Mouse (Mus musculus): Measurements from ENCODE around the gene Mical3. TPM values are rescaled to one million over a fixed set of nuclear protein-coding genes. Genes with fewer than 3 reads are reported as not detected.

Gene Mical3
- polyA plus RNA-seq, 2 experiments = 13.3 to 17.3 TPM

- Histone ChIP-seq H3K4me3 (replicated peaks; ENCODE audit: low read length) (no peak overlapping the region), H3K9ac (ENCODE audit: low read depth, low read length, severe bottlenecking) (no peak overlapping the region), H3K27me3 (ENCODE audit: control insufficient read depth, insufficient read depth, low read length) (no peaks in the 10 kb centered on the region), H3K9me3 (ENCODE audit: control insufficient read depth, low read length) (no peaks in the 10 kb centered on the region), H3K27ac (replicated peaks; ENCODE audit: low read depth, low read length) (no peak overlapping the region), H3K4me1 (ENCODE audit: control insufficient read depth, insufficient read depth, low read length) (peaks cover 2% of the 10 kb centered on the region; the same call in 1 of the 2 replicates), H3K36me3 (ENCODE audit: control insufficient read depth, insufficient read depth, low read length) (no peaks in the 10 kb centered on the region), H3K4me2 (replicated peaks; ENCODE audit: low read depth, low read length, severe bottlenecking) (no peak overlapping the region)
- TF ChIP-seq POLR2A (IDR thresholded peaks at IDR 0.05; ENCODE audit: borderline replicate concordance, extremely low read depth, insufficient read depth, insufficient read length) = no peak
- 51% methylated on average over 10 of the region's 10 CpGs for WGBS
- DNase-seq (ENCODE audit: low spot score) = no peak
- ATAC-seq (ENCODE audit: low FRiP score, low read depth) = no peak
These were observed 35.3 kb upstream of the Mical3 start for GRCm38 (mm10) chr6:121166098-121166552.

GRCm38 (mm10) chr6:121162616-121163015 lies 31.8 kb upstream of the Mical3 start:
- no peak overlapping the region for H3K27ac ChIP-seq (replicated peaks; ENCODE audit: low read depth, low read length)
- WGBS = 86% methylated on average over 12 of the region's 12 CpGs
- no peaks in the 10 kb centered on the region for H3K9me3 ChIP-seq (ENCODE audit: control insufficient read depth, low read length)
- H3K27me3 ChIP-seq (ENCODE audit: control insufficient read depth, insufficient read depth, low read length) = no peaks in the 10 kb centered on the region
- no peak overlapping the region for H3K9ac ChIP-seq (ENCODE audit: low read depth, low read length, severe bottlenecking)
- peaks cover 9% of the 10 kb centered on the region for H3K4me1 ChIP-seq (ENCODE audit: control insufficient read depth, insufficient read depth, low read length)
- ATAC-seq (ENCODE audit: low FRiP score, low read depth) (no peak), DNase-seq (ENCODE audit: low spot score) (no peak)
- TF ChIP-seq POLR2A (IDR thresholded peaks at IDR 0.05; ENCODE audit: borderline replicate concordance, extremely low read depth, insufficient read depth, insufficient read length) = no peak
- no peak overlapping the region for H3K4me3 ChIP-seq (replicated peaks; ENCODE audit: low read length)
- H3K4me2 ChIP-seq (replicated peaks; ENCODE audit: low read depth, low read length, severe bottlenecking) = no peak overlapping the region
- H3K36me3 ChIP-seq (ENCODE audit: control insufficient read depth, insufficient read depth, low read length) = no peaks in the 10 kb centered on the region

DNA sequence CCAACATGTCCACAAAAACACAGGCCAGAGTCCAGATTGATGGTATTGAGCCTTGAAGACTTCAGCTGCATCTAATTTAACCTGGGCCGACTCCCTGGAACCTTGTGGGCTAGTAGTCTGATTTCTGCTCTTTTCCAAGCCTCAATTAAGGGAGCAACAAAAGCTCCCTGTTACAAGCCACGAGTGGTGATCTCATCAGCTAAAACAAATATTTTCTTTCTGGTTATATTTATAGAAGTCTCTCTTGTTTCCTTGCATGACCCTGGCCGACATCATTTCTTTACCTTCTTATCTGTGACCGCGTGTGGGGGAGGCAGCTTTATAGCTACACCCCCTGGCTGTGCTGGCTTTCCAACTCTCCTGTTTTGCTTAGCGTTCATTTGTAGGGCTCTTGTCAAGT lies 29.3 kb upstream of the Mical3 start:
- WGBS = 50% methylated on average over 6 of the region's 6 CpGs
- ATAC-seq (ENCODE audit: low FRiP score, low read depth) = no peak; the same call in 1 of the 2 replicates
- H3K27ac ChIP-seq (replicated peaks; ENCODE audit: low read depth, low read length) = no peak overlapping the region

GRCm38 (mm10) chr6:121159616-121160015 lies 28.8 kb upstream of the Mical3 start:
- no peak for ATAC-seq (ENCODE audit: low FRiP score, low read depth)
- Histone ChIP-seq H3K27me3 (ENCODE audit: control insufficient read depth, insufficient read depth, low read length) (no peaks in the 10 kb centered on the region), H3K4me1 (ENCODE audit: control insufficient read depth, insufficient read depth, low read length) (peaks cover 18% of the 10 kb centered on the region), H3K4me2 (replicated peaks; ENCODE audit: low read depth, low read length, severe bottlenecking) (no peak overlapping the region), H3K9me3 (ENCODE audit: control insufficient read depth, low read length) (no peaks in the 10 kb centered on the region), H3K9ac (ENCODE audit: low read depth, low read length, severe bottlenecking) (no peak overlapping the region), H3K36me3 (ENCODE audit: control insufficient read depth, insufficient read depth, low read length) (no peaks in the 10 kb centered on the region), H3K27ac (replicated peaks; ENCODE audit: low read depth, low read length) (no peak overlapping the region), H3K4me3 (replicated peaks; ENCODE audit: low read length) (no peak overlapping the region)
- no peak for TF ChIP-seq POLR2A (IDR thresholded peaks at IDR 0.05; ENCODE audit: borderline replicate concordance, extremely low read depth, insufficient read depth, insufficient read length)
- DNase-seq (ENCODE audit: low spot score) = no peak
- 84% methylated on average over 5 of the region's 5 CpGs for WGBS

More for the DNA sequence above, 29.3 kb upstream of the Mical3 start:
- Histone ChIP-seq H3K9me3 (ENCODE audit: control insufficient read depth, low read length) (no peaks in the 10 kb centered on the region), H3K4me1 (ENCODE audit: control insufficient read depth, insufficient read depth, low read length) (peaks cover 14% of the 10 kb centered on the region), H3K27me3 (ENCODE audit: control insufficient read depth, insufficient read depth, low read length) (no peaks in the 10 kb centered on the region), H3K4me2 (replicated peaks; ENCODE audit: low read depth, low read length, severe bottlenecking) (no peak overlapping the region), H3K4me3 (replicated peaks; ENCODE audit: low read length) (no peak overlapping the region), H3K36me3 (ENCODE audit: control insufficient read depth, insufficient read depth, low read length) (no peaks in the 10 kb centered on the region), H3K9ac (ENCODE audit: low read depth, low read length, severe bottlenecking) (no peak overlapping the region)
- no peak for TF ChIP-seq POLR2A (IDR thresholded peaks at IDR 0.05; ENCODE audit: borderline replicate concordance, extremely low read depth, insufficient read depth, insufficient read length)
- DNase-seq (ENCODE audit: low spot score) = no peak

- no peak overlapping the region for H3K4me3 ChIP-seq (replicated peaks; ENCODE audit: low read length)
- WGBS = 60% methylated on average over 2 of the region's 2 CpGs
- H3K9ac ChIP-seq (ENCODE audit: low read depth, low read length, severe bottlenecking) = no peak overlapping the region
- no peaks in the 10 kb centered on the region for H3K27me3 ChIP-seq (ENCODE audit: control insufficient read depth, insufficient read depth, low read length)
- ATAC-seq (ENCODE audit: low FRiP score, low read depth) (no peak), DNase-seq (ENCODE audit: low spot score) (no peak)
- no peak overlapping the region for H3K4me2 ChIP-seq (replicated peaks; ENCODE audit: low read depth, low read length, severe bottlenecking)
- no peak for TF ChIP-seq POLR2A (IDR thresholded peaks at IDR 0.05; ENCODE audit: borderline replicate concordance, extremely low read depth, insufficient read depth, insufficient read length)
- H3K4me1 ChIP-seq (ENCODE audit: control insufficient read depth, insufficient read depth, low read length) = peaks cover 23% of the 10 kb centered on the region
- H3K27ac ChIP-seq (replicated peaks; ENCODE audit: low read depth, low read length) = no peak overlapping the region
- H3K36me3 ChIP-seq (ENCODE audit: control insufficient read depth, insufficient read depth, low read length) = no peaks in the 10 kb centered on the region
- H3K9me3 ChIP-seq (ENCODE audit: control insufficient read depth, low read length) = no peaks in the 10 kb centered on the region
These were observed 25.2 kb upstream of the Mical3 start for GRCm38 (mm10) chr6:121156030-121156429.

All from limb, embryonic 14.5 days (tissue).